Mouse (Mus musculus): ENCODE measurements around the gene Spink2. TPM values are rescaled to one million over a fixed set of nuclear protein-coding genes. Genes with fewer than 3 reads are reported as not detected.

Spink2 gene
- polyA plus RNA-seq, 1 experiment, result 1.8 TPM

DNA sequence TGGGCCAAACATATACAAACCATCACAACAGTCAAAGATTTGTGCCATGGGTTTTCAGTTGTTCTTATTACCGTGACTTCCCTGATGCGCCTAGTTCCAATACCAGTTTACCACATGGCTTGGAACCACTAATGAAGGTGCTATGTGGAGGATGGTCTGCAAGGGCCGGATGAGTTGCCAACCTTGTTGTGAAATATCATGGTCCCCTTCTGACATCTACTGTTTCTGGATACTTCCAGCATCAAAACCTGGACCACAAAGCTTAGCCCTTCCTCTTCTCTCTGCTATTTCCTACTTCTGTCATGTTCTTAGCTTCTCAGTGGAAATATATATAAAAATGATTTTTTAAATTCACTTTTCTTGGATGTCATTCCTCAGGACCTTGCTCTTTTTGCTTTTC lies 48.7 kb downstream of the Spink2 start:
- no peak overlapping the region for H3K4me3 ChIP-seq (ENCODE audit: insufficient read depth, low read length)
- no peak overlapping the region for H3K27ac ChIP-seq (ENCODE audit: insufficient read depth, low read length)
- TF ChIP-seq POLR2A (IDR thresholded peaks at IDR 0.05; ENCODE audit: low read depth, low read length) (no peak), CTCF (IDR thresholded peaks at IDR 0.05; ENCODE audit: borderline replicate concordance, insufficient read depth, low read length) (no peak)
- H3K4me1 ChIP-seq (ENCODE audit: control insufficient read depth, insufficient read depth, low read length), result no peaks in the 10 kb centered on the region

GRCm38 (mm10) chr5:77157777-77158540 lies 53.3 kb downstream of the Spink2 start:
- TF ChIP-seq CTCF (IDR thresholded peaks at IDR 0.05; ENCODE audit: borderline replicate concordance, insufficient read depth, low read length) (no peak), POLR2A (IDR thresholded peaks at IDR 0.05; ENCODE audit: low read depth, low read length) (no peak)
- no peak overlapping the region for H3K27ac ChIP-seq (ENCODE audit: insufficient read depth, low read length)

GRCm38 (mm10) chr5:77156938-77157337 lies 54.3 kb downstream of the Spink2 start:
- no peak overlapping the region for H3K4me3 ChIP-seq (ENCODE audit: insufficient read depth, low read length)

More at GRCm38 (mm10) chr5:77157777-77158540, 53.3 kb downstream of the Spink2 start:
- no peaks in the 10 kb centered on the region for H3K4me1 ChIP-seq (ENCODE audit: control insufficient read depth, insufficient read depth, low read length)
- H3K4me3 ChIP-seq (ENCODE audit: insufficient read depth, low read length), result no peak overlapping the region

DNA sequence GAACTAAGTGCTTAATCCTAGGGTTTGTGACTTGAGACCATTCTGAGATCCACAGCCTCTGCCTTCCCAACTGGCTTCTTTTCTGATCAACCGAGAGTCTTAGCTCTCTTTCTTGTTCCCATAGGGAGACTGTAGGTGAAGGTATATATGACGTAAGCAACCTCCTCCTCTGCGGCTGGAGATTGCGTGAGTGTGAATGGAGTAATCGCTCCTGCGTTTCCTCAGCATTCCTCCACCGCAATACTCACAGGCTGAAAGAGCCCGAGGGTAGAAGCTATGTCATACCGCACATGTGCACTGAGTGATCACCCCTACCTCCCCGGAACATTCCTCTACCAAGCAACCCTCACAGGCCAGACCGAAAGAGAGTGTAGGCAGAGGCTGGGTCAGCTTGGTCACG lies 55.7 kb downstream of the Spink2 start:
- no peak overlapping the region for H3K4me3 ChIP-seq (ENCODE audit: insufficient read depth, low read length)
- no peak for TF ChIP-seq POLR2A (IDR thresholded peaks at IDR 0.05; ENCODE audit: low read depth, low read length)
- TF ChIP-seq CTCF (IDR thresholded peaks at IDR 0.05; ENCODE audit: borderline replicate concordance, insufficient read depth, low read length), result no peak
- H3K27ac ChIP-seq (ENCODE audit: insufficient read depth, low read length), result no peak overlapping the region

More at GRCm38 (mm10) chr5:77156938-77157337, 54.3 kb downstream of the Spink2 start:
- H3K4me1 ChIP-seq (ENCODE audit: control insufficient read depth, insufficient read depth, low read length), result no peaks in the 10 kb centered on the region
- H3K27ac ChIP-seq (ENCODE audit: insufficient read depth, low read length), result no peak overlapping the region
- TF ChIP-seq POLR2A (IDR thresholded peaks at IDR 0.05; ENCODE audit: low read depth, low read length), result no peak
- no peak for TF ChIP-seq CTCF (IDR thresholded peaks at IDR 0.05; ENCODE audit: borderline replicate concordance, insufficient read depth, low read length)

More for the DNA sequence above, 55.7 kb downstream of the Spink2 start:
- H3K4me1 ChIP-seq (ENCODE audit: control insufficient read depth, insufficient read depth, low read length), result no peaks in the 10 kb centered on the region

Other genes starting within 250 kb of the Spink2 start
- gene Srp72, start 236.8 kb downstream of the Spink2 start, polyA plus RNA-seq (2011; ENCODE audit: insufficient read length, low read depth, missing spikeins), result 192 and 197 TPM in 2 replicates
- not detected in 2 replicates for gene Arl9, start 207.4 kb downstream of the Spink2 start, polyA plus RNA-seq (2011; ENCODE audit: insufficient read length, low read depth, missing spikeins)
- not detected in 2 replicates for gene Thegl, start 195.4 kb downstream of the Spink2 start, polyA plus RNA-seq (2011; ENCODE audit: insufficient read length, low read depth, missing spikeins)
- gene Hopx, start 96.3 kb downstream of the Spink2 start, polyA plus RNA-seq (2011; ENCODE audit: insufficient read length, low read depth, missing spikeins), result 3.4 and 6.3 TPM in 2 replicates
- 31.1 and 36.4 TPM in 2 replicates for gene Rest, start 54.0 kb upstream of the Spink2 start, polyA plus RNA-seq (2011; ENCODE audit: insufficient read length, low read depth, missing spikeins)
- 13.7 and 15.7 TPM in 2 replicates for gene Noa1, start 98.6 kb upstream of the Spink2 start, polyA plus RNA-seq (2011; ENCODE audit: insufficient read length, low read depth, missing spikeins)
- 84.9 and 88.8 TPM in 2 replicates for gene Polr2b, start 98.7 kb upstream of the Spink2 start, polyA plus RNA-seq (2011; ENCODE audit: insufficient read length, low read depth, missing spikeins)
- 406 and 784 TPM in 2 replicates for gene Igfbp7, start 196.6 kb upstream of the Spink2 start, polyA plus RNA-seq (2011; ENCODE audit: insufficient read length, low read depth, missing spikeins)

Measured in embryonic fibroblast, embryonic 13.5 days (primary cell).